Mouse (Mus musculus): ENCODE data around the gene Rpl13.
A peak's percentile ranks its signal among the peaks of the same experiment; 100 is the strongest.
"Not testable (repeated sequence)": the region's sequence is repeated elsewhere in the genome, so short reads cannot be mapped to it uniquely, and the experiment has no call there.

Gene Rpl13

GRCm38 (mm10) chr8:123101735-123102685 is at the start of gene Rpl13:
Rpl13 (plus strand) TSS chr8:123102350.
- DNase-seq (ENCODE audit: extremely low read depth, low read depth, low spot score), result peak; percentile 46

- no peak for DNase-seq (ENCODE audit: extremely low read depth, low read depth, low spot score)
These were observed 39.4 kb upstream of the Rpl13 start, which contains the start of gene Spg7 for GRCm38 (mm10) chr8:123062721-123063120. Spg7 (plus strand) TSS chr8:123062942.

GRCm38 (mm10) chr8:123064072-123064471 is 38.1 kb upstream of the Rpl13 start:
- no peak for DNase-seq (ENCODE audit: extremely low read depth, low read depth, low spot score)

- DNase-seq (ENCODE audit: extremely low read depth, low read depth, low spot score), result no peak
These were observed 37.3 kb upstream of the Rpl13 start for GRCm38 (mm10) chr8:123064809-123065213.

- peak; percentile 42 for DNase-seq (ENCODE audit: extremely low read depth, low read depth, low spot score)
These were observed 36.7 kb upstream of the Rpl13 start for GRCm38 (mm10) chr8:123065214-123066100.

GRCm38 (mm10) chr8:123066101-123066683 is 36.0 kb upstream of the Rpl13 start:
- DNase-seq (ENCODE audit: extremely low read depth, low read depth, low spot score), result no peak

GRCm38 (mm10) chr8:123071176-123071575 is 31.0 kb upstream of the Rpl13 start:
- DNase-seq (ENCODE audit: extremely low read depth, low read depth, low spot score), result no peak

GRCm38 (mm10) chr8:123077213-123077612 is 24.9 kb upstream of the Rpl13 start:
- no peak for DNase-seq (ENCODE audit: extremely low read depth, low read depth, low spot score)

GRCm38 (mm10) chr8:123082993-123083392 is 19.2 kb upstream of the Rpl13 start:
- DNase-seq (ENCODE audit: extremely low read depth, low read depth, low spot score), result no peak

- DNase-seq (ENCODE audit: extremely low read depth, low read depth, low spot score), result no peak
These were observed 18.5 kb upstream of the Rpl13 start for GRCm38 (mm10) chr8:123083610-123084009.

GRCm38 (mm10) chr8:123087289-123087688 is 14.9 kb upstream of the Rpl13 start:
- no peak for DNase-seq (ENCODE audit: extremely low read depth, low read depth, low spot score)

- DNase-seq (ENCODE audit: extremely low read depth, low read depth, low spot score), result no peak
These were observed 4.9 kb upstream of the Rpl13 start for GRCm38 (mm10) chr8:123097216-123097615.

- no peak for DNase-seq (ENCODE audit: extremely low read depth, low read depth, low spot score)
These were observed 4.2 kb upstream of the Rpl13 start for GRCm38 (mm10) chr8:123097786-123098584.

GRCm38 (mm10) chr8:123100288-123100687 is 1.9 kb upstream of the Rpl13 start:
- DNase-seq (ENCODE audit: extremely low read depth, low read depth, low spot score), result peak; percentile 56

- DNase-seq (ENCODE audit: extremely low read depth, low read depth, low spot score), result no peak
These were observed 906 bp upstream of the Rpl13 start for GRCm38 (mm10) chr8:123101244-123101643.

GRCm38 (mm10) chr8:123102855-123103254 is 705 bp downstream of the Rpl13 start:
- DNase-seq (ENCODE audit: extremely low read depth, low read depth, low spot score), result not testable (repeated sequence)

GRCm38 (mm10) chr8:123103285-123103684 is 1.1 kb downstream of the Rpl13 start:
- DNase-seq (ENCODE audit: extremely low read depth, low read depth, low spot score), result no peak

- no peak for DNase-seq (ENCODE audit: extremely low read depth, low read depth, low spot score)
These were observed 2.1 kb downstream of the Rpl13 start for GRCm38 (mm10) chr8:123104046-123104767.

GRCm38 (mm10) chr8:123105553-123106326 is 3.6 kb downstream of the Rpl13 start:
- DNase-seq (ENCODE audit: extremely low read depth, low read depth, low spot score), result no peak
